Mouse (Mus musculus) erythroblast, embryonic 14.5 days (primary cell): ENCODE results near the gene Paqr5. TPM values are rescaled to one million over a fixed set of nuclear protein-coding genes. Genes with fewer than 3 reads are reported as not detected.

Experiments used
- H3K27me3 ChIP-seq: 2 replicates; pipeline ENCODE4 v1.6.1; 2012; ENCODE audit warnings: inconsistent platforms; ENCODE audit not compliant: control insufficient read depth
- H3K36me3 ChIP-seq: 2 replicates; pipeline ENCODE4 v1.6.1; 2012; ENCODE audit warnings: mild to moderate bottlenecking, inconsistent platforms; ENCODE audit not compliant: control insufficient read depth
- H3K4me1 ChIP-seq: 2 replicates; pipeline ENCODE4 v1.6.1; 2012; ENCODE audit warnings: inconsistent platforms; ENCODE audit not compliant: control insufficient read depth
- H3K4me3 ChIP-seq: replicated peaks from 2 replicates; pipeline ENCODE3; 2012; ENCODE audit warnings: moderate library complexity, mild to moderate bottlenecking, inconsistent platforms
- H3K9me3 ChIP-seq: 2 replicates; pipeline ENCODE4 v1.6.1; 2012; ENCODE audit warnings: low read length, inconsistent platforms, mixed read lengths; ENCODE audit not compliant: control insufficient read depth
- GATA1 ChIP-seq: IDR thresholded peaks from 2 replicates; pipeline ENCODE4 v1.6.1; 2012; ENCODE audit warnings: low read length, inconsistent platforms, mixed read lengths
- TAL1 ChIP-seq: IDR thresholded peaks from 3 replicates; pipeline ENCODE4 v1.6.1; 2012; ENCODE audit warnings: low read length, inconsistent platforms, mixed read lengths
- polyA plus RNA-seq: library from polyadenylated mRNA; stranded (reverse); fragments of >175 nt; gene quantifications from 2 replicates; pipeline ENCODE4 v1.2.3, GENCODE M21; 2012

Gene Paqr5
- polyA plus RNA-seq, 1 experiment = not detected

- H3K36me3 ChIP-seq = no peaks in the 10 kb centered on the region
- H3K9me3 ChIP-seq = no peaks in the 10 kb centered on the region
- TF ChIP-seq TAL1 = no peak
- no peak for TF ChIP-seq GATA1
- no peaks in the 10 kb centered on the region for H3K27me3 ChIP-seq
- H3K4me3 ChIP-seq = no peak overlapping the region
- H3K4me1 ChIP-seq = no peaks in the 10 kb centered on the region
These were observed 13.5 kb upstream of the Paqr5 start for GRCm38 (mm10) chr9:62040008-62040608.

- Histone ChIP-seq H3K36me3 (no peaks in the 10 kb centered on the region), H3K4me3 (no peak overlapping the region), H3K9me3 (no peaks in the 10 kb centered on the region), H3K4me1 (no peaks in the 10 kb centered on the region), H3K27me3 (no peaks in the 10 kb centered on the region)
- TF ChIP-seq TAL1 (no peak), GATA1 (no peak)
These were observed 9.2 kb upstream of the Paqr5 start for GRCm38 (mm10) chr9:62035806-62036205.

GRCm38 (mm10) chr9:62032206-62032605 lies 5.5 kb upstream of the Paqr5 start:
- H3K9me3 ChIP-seq = no peaks in the 10 kb centered on the region
- TF ChIP-seq GATA1 (no peak), TAL1 (no peak)

GRCm38 (mm10) chr9:62028072-62028471 lies 1.4 kb upstream of the Paqr5 start:
- TF ChIP-seq GATA1 = no peak
- no peak for TF ChIP-seq TAL1
- H3K36me3 ChIP-seq = no peaks in the 10 kb centered on the region
- H3K4me1 ChIP-seq = peaks cover 8% of the 10 kb centered on the region
- no peaks in the 10 kb centered on the region for H3K9me3 ChIP-seq
- peaks cover 29% of the 10 kb centered on the region for H3K27me3 ChIP-seq
- no peak overlapping the region for H3K4me3 ChIP-seq

More at GRCm38 (mm10) chr9:62032206-62032605, 5.5 kb upstream of the Paqr5 start:
- no peaks in the 10 kb centered on the region for H3K4me1 ChIP-seq
- H3K4me3 ChIP-seq = no peak overlapping the region
- H3K36me3 ChIP-seq = no peaks in the 10 kb centered on the region
- H3K27me3 ChIP-seq = peaks cover 5% of the 10 kb centered on the region

GRCm38 (mm10) chr9:62025056-62025455 lies 1.6 kb downstream of the Paqr5 start:
- H3K27me3 ChIP-seq = peaks cover 29% of the 10 kb centered on the region
- peaks cover 8% of the 10 kb centered on the region for H3K4me1 ChIP-seq
- TF ChIP-seq TAL1 (no peak), GATA1 (no peak)

GRCm38 (mm10) chr9:62023879-62024278 lies 2.8 kb downstream of the Paqr5 start:
- Histone ChIP-seq H3K4me3 (no peak overlapping the region), H3K9me3 (no peaks in the 10 kb centered on the region), H3K36me3 (no peaks in the 10 kb centered on the region), H3K27me3 (peaks cover 29% of the 10 kb centered on the region), H3K4me1 (peaks cover 8% of the 10 kb centered on the region)
- no peak for TF ChIP-seq TAL1
- no peak for TF ChIP-seq GATA1

More at GRCm38 (mm10) chr9:62025056-62025455, 1.6 kb downstream of the Paqr5 start:
- H3K9me3 ChIP-seq = no peaks in the 10 kb centered on the region
- H3K4me3 ChIP-seq = no peak overlapping the region
- H3K36me3 ChIP-seq = no peaks in the 10 kb centered on the region

- Histone ChIP-seq H3K4me1 (peaks cover 8% of the 10 kb centered on the region), H3K27me3 (peaks cover 27% of the 10 kb centered on the region), H3K36me3 (no peaks in the 10 kb centered on the region), H3K4me3 (no peak overlapping the region), H3K9me3 (no peaks in the 10 kb centered on the region)
- no peak for TF ChIP-seq TAL1
- no peak for TF ChIP-seq GATA1
These were observed 3.5 kb downstream of the Paqr5 start for GRCm38 (mm10) chr9:62022961-62023680.

- H3K4me3 ChIP-seq = no peak overlapping the region
- peaks cover 19% of the 10 kb centered on the region for H3K27me3 ChIP-seq
- TF ChIP-seq TAL1 (no peak), GATA1 (no peak)
- no peaks in the 10 kb centered on the region for H3K36me3 ChIP-seq
- H3K9me3 ChIP-seq = no peaks in the 10 kb centered on the region
- peaks cover 3% of the 10 kb centered on the region for H3K4me1 ChIP-seq
These were observed 5.0 kb downstream of the Paqr5 start for GRCm38 (mm10) chr9:62021583-62022120.

GRCm38 (mm10) chr9:62020259-62020658 lies 6.4 kb downstream of the Paqr5 start:
- Histone ChIP-seq H3K9me3 (no peaks in the 10 kb centered on the region), H3K4me3 (no peak overlapping the region), H3K36me3 (no peaks in the 10 kb centered on the region), H3K4me1 (no peaks in the 10 kb centered on the region), H3K27me3 (peaks cover 6% of the 10 kb centered on the region)
- no peak for TF ChIP-seq TAL1
- no peak for TF ChIP-seq GATA1
